Mouse (Mus musculus): Measurements from ENCODE around the gene Gm3233.
"Not testable (repeated sequence)": the region's sequence is repeated elsewhere in the genome, so short reads cannot be mapped to it uniquely, and the experiment has no call there.

Gm3233 gene

DNA sequence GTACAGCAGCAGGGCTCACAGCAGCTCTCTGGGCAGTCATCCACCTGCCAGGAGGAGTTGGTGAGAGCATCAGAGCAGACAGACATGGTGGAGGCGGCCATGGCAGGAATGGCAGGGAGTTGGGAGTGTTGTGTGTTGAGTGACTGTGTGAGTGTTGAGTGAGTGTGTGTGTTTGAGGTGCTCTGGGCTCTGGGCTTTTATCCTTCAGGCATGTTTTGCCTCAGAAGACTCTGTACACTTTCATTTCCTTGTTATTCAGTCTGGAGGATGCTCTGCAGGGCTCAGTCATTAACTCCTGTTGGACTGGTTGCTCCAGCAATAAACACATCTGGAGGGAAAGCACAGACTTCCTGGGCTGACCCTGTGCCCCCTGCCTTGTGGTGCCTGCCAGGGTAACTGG is at the start of gene Gm3233:
Gene Gm3233 (minus strand): TSS at position 101 of the 400 bp plus-strand sequence.
- DNase-seq (ENCODE audit: low read depth, low spot score) = not testable (repeated sequence)

DNA sequence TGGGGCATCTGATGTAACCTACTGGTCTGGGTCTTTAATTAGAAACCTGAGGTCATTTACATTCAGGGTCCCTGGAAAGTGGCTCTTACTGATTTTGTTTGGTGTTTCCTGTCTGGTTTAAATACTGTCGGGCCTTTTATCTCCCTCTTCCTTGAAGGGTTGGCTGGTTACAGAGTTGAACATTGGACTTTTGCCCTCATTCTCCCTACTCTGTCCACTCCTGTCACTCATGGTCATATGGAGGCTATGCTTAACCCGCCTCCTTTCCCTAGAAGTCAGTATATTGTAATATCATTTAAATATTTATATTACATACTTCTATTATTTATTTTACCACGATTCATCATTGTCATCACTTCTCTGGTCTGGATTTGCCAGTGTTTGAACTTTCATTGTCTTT is 44.6 kb upstream of the Gm3233 start:
- DNase-seq (ENCODE audit: low read depth, low spot score) = no peak

GRCm38 (mm10) chr10:77798921-77799508 is 39.5 kb upstream of the Gm3233 start, which contains the start of gene Gm19668:
TSS of gene Gm19668 (minus strand) at chr10:77799133.
- DNase-seq (ENCODE audit: low read depth, low spot score) = no peak

GRCm38 (mm10) chr10:77798164-77798920 is 38.9 kb upstream of the Gm3233 start:
- DNase-seq (ENCODE audit: low read depth, low spot score) = not testable (repeated sequence)

GRCm38 (mm10) chr10:77797677-77798076 is 38.2 kb upstream of the Gm3233 start:
- no peak for DNase-seq (ENCODE audit: low read depth, low spot score)

DNA sequence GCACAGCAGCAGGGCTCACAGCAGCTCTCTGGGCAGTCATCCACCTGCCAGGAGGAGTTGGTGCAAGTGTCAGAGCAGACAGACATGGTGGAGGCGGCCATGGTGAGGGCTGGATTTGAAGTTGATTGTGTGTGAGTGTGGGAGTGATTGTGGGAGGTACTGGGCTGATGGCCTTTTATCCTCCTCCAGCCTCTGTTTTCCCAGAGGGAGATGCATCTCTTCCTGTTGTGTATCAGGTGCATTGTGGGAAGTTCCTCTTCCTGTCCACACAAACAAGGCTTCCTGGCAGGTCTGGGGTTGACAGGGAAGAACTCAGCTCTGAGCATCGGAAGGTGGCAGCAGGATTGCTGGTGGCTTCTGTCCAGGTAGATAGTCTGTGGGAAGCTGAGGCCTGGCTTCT is 35.5 kb upstream of the Gm3233 start, which contains the start of gene Gm9639:
Gene Gm9639 (minus strand): TSS at position 101 of the 400 bp plus-strand sequence.
- no peak for DNase-seq (ENCODE audit: low read depth, low spot score)

GRCm38 (mm10) chr10:77788621-77789020 is 29.1 kb upstream of the Gm3233 start:
- no peak for DNase-seq (ENCODE audit: low read depth, low spot score)

- not testable (repeated sequence) for DNase-seq (ENCODE audit: low read depth, low spot score)
These were observed 28.4 kb upstream of the Gm3233 start, which contains the start of gene Gm7137 for GRCm38 (mm10) chr10:77787876-77788275. TSS of gene Gm7137 (minus strand) at chr10:77788200.

DNA sequence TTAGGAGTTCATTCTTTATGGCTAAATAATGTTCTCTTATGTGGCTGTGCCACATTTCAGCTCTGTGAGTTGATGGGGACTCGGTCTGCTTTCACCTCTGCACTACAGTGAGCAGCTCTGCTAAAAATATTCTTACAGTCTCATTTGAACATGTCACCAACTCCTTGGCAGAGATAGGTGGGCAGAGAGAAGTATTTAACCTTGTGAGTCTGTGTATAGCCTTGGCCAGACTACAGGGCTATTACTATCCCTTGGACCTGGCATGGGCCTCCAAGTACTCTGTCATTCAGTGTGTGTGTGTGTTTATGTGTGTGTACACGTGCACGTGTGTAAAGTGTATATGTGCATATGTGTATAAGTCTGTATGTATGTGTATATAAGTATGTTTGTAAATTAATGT is 23.9 kb upstream of the Gm3233 start:
- DNase-seq (ENCODE audit: low read depth, low spot score) = not testable (repeated sequence)

DNA sequence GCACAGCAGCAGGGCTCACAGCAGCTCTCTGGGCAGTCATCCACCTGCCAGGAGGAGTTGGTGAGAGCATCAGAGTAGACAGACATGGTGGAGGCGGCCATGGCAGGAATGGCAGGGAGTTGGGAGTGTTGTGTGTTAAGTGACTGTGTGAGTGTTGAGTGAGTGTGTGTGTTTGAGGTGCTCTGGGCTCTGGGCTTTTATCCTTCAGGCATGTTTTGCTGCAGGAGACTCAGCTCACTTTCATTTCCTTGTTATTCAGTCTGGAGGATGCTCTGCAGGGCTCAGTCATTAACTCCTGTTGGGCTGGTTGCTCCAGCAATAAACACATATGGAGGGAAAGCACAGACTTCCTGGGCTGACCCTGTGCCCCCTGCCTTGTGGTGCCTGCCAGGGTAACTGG is 23.0 kb upstream of the Gm3233 start, which contains the start of gene Gm3250:
Gene Gm3250 (minus strand): TSS at position 101 of the 400 bp plus-strand sequence.
- DNase-seq (ENCODE audit: low read depth, low spot score) = not testable (repeated sequence)

GRCm38 (mm10) chr10:77776844-77777243 is 17.4 kb upstream of the Gm3233 start, which contains the start of gene Gm7138:
TSS of gene Gm7138 (minus strand) at chr10:77776944.
- DNase-seq (ENCODE audit: low read depth, low spot score) = not testable (repeated sequence)

- DNase-seq (ENCODE audit: low read depth, low spot score) = not testable (repeated sequence)
These were observed 12.7 kb upstream of the Gm3233 start for GRCm38 (mm10) chr10:77772142-77772541.

GRCm38 (mm10) chr10:77771225-77771624 is 11.7 kb upstream of the Gm3233 start, which contains the start of gene Gm3238:
TSS of gene Gm3238 (minus strand) at chr10:77771325.
- not testable (repeated sequence) for DNase-seq (ENCODE audit: low read depth, low spot score)

GRCm38 (mm10) chr10:77769727-77770126 is 10.2 kb upstream of the Gm3233 start:
- DNase-seq (ENCODE audit: low read depth, low spot score) = no peak

- no peak for DNase-seq (ENCODE audit: low read depth, low spot score)
These were observed 6.0 kb downstream of the Gm3233 start for GRCm38 (mm10) chr10:77753448-77753847.

GRCm38 (mm10) chr10:77752312-77752711 is 7.2 kb downstream of the Gm3233 start:
- not testable (repeated sequence) for DNase-seq (ENCODE audit: low read depth, low spot score)

DNA sequence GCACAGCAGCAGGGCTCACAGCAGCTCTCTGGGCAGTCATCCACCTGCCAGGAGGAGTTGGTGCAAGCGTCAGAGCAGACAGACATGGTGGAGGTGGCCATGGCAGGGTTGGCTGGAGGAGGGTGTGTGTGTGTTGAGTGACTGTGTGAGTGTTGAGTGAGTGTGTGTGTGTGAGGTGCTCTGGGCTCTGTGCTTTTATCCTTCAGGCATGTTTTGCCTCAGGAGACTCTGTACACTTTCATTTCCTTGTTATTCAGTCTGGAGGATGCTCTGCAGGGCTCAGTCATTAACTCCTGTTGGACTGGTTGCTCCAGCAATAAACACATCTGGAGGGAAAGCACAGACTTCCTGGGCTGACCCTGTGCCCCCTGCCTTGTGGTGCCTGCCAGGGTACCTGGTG is 8.2 kb downstream of the Gm3233 start, which contains the start of gene Gm9736:
Gene Gm9736 (minus strand): TSS at position 101 of the 400 bp plus-strand sequence.
- DNase-seq (ENCODE audit: low read depth, low spot score) = not testable (repeated sequence)

- DNase-seq (ENCODE audit: low read depth, low spot score) = not testable (repeated sequence)
These were observed 8.8 kb downstream of the Gm3233 start for GRCm38 (mm10) chr10:77750686-77751085.

GRCm38 (mm10) chr10:77741924-77742688 is 17.4 kb downstream of the Gm3233 start, which contains the start of gene Gm18596:
TSS of gene Gm18596 (minus strand) at chr10:77742638.
- not testable (repeated sequence) for DNase-seq (ENCODE audit: low read depth, low spot score)

GRCm38 (mm10) chr10:77738929-77739328 is 20.6 kb downstream of the Gm3233 start:
- no peak for DNase-seq (ENCODE audit: low read depth, low spot score)

GRCm38 (mm10) chr10:77735928-77736327 is 23.6 kb downstream of the Gm3233 start:
- DNase-seq (ENCODE audit: low read depth, low spot score) = no peak

All from retina, postnatal 7 days (tissue).